Mouse (Mus musculus) gonadal fat pad, adult 2 months (tissue): ENCODE results near the gene 1700016C15Rik. TPM values are rescaled to one million over a fixed set of nuclear protein-coding genes. Genes with fewer than 3 reads are reported as not detected.

Source experiments
- DNase-seq: peaks from one replicate; pipeline ENCODE4 v3.0.0-alpha.2; 2012; ENCODE audit warnings: low read depth
- polyA plus RNA-seq: library from polyadenylated mRNA; depleted of rRNA; stranded (reverse); fragments of >200 nt; gene quantifications from 2 replicates; pipeline ENCODE4 v1.2.3, GENCODE M21; 2012; rRNA removed

The 1700016C15Rik gene
- polyA plus RNA-seq, result 0.26 and 0.60 TPM in 2 replicates

DNA sequence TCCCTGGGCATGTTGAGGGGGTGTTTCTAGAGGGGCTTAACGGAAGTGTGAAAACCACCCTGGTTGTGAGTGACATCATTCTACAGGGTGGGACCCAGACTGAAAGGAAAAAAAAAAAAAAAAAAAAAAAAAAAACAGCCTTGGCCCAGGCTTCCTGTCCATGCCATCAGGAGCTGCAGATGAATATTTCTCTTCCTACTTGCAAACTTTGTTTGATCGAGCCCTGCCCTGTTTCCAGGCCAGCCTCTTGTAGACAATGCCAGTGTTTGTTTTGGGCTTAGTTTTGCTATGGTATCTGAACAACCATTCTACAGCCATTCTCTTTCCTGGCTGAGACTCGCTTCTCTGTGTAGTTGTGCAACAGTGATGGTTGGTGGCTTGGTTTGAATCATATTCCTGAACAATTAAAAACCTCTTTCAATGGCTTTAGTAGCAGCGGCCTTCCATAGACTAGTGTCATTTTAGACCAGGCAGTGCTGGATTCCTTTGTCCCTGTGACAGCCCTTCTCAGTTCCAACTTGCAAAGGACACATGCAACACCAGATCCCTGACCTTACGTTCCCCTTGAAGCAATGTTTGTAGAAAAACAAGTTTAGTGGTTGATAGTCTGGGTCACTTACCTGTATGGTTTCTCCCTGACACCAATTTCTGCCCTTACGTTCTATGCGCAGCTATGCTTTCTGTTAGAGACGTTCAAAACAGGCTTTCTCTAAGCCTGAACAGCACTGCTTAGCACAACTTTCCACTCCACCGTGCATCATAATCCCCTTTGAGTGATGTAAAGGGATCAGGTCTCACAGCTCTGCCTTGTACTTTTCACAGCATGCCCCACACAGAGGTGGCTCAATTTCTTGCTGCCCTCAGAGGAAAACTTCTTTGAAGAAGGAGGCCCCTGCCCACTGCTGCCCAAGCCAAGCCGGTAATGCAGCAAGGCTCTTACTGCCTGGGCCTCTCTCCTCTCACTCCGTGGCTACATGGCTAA lies at the start of gene 1700016C15Rik:
Gene 1700016C15Rik (plus strand): TSS at position 772 of the 982 bp plus-strand sequence.
- DNase-seq, result no peak

DNA sequence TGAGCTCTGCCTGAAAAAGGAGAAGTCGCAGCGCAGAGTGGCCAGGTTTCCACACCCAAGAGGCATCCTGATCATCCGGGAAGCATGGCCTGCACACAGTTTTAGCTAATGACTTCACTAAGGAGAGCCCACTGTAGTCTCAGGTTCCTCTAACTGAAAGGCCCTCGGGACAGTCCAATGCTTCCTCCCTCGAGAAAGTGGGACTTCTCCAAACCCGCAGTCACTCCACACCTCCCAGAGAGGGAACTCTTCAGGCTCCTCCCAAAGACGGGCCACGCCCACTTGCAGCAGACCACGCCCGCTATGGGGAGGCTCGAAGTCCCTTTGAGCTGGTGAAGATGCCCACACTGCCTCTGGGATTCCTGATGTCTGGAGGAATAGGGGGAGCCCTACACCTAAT lies 48.4 kb upstream of the 1700016C15Rik start:
- no peak for DNase-seq

DNA sequence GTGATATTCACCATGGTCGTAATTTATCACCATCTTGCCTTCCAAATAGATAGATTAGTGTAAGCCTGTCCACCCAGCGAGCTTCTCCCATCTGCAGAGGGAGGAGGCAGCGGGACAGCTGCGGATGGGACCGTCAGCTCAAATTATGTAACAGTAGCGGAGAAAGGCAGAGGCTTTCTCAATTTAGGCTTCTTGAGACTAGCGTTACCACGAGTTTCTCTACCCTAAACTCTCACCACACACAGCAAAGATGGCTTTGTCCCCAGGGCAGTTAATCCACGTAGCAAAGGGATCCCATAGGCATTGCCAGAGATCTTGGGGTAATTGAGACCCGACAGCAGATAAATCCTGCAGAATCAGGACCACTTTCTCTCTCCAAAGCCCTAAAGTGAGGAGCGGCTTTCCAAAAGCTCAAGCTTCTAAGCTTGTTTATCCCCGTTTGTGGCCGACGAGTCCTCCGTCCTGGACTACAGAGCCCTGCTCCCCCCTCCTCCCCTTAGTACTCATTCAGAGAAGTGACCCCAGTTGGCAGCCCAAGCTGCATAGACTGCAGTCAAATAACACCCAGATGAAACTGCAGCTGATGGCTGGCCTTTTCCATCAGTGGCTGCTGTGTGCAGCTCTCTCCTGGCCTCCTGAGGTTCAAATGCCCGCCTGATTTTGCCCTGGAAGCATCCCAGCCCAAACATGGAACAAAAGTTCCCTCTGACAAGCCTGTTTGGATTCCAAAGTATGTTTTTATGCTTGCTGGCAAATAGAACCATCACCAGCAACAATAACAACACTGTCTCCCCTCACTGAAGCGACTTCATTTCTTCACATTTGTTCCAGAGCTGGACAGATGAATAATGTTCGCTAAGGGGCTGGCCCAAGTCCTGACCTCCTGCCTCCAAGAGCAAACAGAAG lies 45.4 kb upstream of the 1700016C15Rik start:
- no peak for DNase-seq

DNA sequence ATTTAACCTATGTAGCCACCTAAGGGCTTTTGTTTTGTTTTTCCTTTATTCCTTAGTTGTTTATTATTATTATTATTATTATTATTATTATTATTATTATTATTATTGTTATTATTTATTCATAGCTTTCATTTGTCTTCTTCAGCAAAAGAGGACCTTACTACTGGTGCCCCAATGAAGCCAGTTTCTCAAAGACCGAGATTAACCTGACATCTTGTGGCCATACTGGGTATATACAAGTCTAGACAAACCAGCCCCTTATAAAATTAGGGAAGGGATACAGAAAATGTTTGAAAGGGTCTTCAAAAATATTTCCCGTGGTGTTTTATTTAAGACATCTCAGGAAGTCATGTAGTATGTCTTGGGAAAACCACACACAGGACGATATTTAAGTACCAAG lies 44.7 kb upstream of the 1700016C15Rik start:
- DNase-seq, result no peak

DNA sequence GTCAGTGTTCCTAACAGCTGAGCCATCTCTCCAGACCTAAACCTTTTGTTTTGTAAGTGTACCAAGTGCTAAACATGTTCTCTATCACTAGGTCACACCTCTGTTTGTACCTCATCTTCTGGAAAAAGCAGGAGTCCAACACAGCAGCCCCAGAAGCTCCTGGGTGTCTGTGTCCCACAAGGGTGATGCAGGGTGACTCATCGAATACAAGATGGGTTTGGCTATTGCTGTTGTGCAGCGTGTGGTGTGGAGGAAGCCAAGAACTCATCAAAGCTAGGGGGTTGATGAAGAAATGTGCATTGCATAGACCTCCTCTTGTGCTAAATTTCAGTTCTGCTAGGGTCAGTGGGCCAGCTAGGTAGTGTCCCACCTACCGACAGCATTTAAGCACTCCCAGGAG lies 43.5 kb upstream of the 1700016C15Rik start:
- no peak for DNase-seq

DNA sequence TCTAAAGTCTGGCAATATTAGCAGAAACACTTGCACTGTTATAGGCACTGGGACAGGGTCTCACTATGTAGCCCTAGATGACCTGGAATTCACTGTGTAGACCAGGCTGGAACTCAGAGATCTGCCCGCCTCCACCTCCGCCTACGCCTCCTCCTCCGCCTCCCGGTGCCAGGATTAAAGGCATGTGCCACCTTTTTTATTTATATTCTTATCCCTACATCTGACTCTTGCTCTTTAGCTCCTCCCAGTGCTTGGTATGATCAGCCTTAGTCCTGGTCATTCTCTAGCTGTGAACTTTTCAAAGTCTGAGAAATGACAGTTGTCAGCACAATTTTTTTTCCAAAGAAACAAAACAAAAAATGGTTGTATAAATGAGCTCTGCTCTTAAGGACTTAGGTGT lies 42.6 kb upstream of the 1700016C15Rik start:
- no peak for DNase-seq

DNA sequence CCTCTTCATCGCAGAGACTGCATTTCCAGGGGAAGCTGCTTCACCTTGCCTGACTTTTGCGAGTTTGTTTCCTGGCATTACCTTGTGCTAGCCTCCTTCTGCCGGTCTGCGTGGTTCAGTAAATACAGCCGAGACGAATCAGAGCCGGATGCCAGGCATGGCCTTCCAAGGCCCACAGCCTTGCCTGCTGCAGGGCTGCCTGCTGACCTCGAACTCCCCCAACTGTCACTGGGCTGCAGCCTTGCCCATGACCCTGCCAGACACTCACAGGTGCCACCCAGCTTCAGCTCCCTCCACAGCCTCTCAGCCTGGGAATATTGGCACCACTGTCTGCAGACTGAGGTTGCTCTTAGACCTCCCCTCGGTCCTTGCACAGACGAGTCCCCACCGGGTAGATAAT lies 37.1 kb upstream of the 1700016C15Rik start:
- DNase-seq, result no peak

DNA sequence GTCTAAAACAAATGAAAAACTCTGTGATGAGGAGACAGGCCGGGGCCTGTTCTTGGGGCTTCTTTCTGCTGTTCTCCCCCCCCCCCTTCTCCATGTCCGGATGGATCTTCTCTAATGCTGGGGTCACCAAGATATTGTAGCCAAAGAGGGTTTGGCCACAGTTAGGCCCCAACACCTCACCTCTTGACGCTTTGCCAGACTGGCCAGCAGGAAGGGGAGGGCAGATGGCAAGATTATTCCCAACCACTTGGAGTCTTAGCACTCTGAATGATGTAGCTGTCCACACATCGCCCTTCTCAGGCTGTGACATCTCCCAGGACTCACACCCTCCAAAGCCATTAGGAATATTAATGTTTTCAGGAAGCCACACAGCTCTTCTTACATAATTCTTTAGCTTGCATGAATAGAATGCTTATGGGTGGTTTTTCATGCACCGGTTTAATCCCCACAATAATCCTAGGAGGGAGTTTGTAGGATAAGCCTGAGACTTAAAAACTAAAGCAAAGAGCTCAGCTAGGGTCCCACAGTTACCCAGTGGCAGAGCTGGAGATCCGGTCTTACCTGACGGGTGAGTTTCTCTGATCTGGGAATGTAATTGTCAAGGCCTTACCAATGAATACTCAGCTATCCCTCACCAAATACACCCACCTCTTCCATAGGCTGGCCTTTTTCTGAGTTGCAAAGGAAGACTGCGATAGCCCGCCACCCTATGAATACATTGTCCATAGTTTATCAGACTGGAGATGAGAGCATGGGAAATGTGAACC lies 35.9 kb upstream of the 1700016C15Rik start:
- peak; percentile 19 for DNase-seq

DNA sequence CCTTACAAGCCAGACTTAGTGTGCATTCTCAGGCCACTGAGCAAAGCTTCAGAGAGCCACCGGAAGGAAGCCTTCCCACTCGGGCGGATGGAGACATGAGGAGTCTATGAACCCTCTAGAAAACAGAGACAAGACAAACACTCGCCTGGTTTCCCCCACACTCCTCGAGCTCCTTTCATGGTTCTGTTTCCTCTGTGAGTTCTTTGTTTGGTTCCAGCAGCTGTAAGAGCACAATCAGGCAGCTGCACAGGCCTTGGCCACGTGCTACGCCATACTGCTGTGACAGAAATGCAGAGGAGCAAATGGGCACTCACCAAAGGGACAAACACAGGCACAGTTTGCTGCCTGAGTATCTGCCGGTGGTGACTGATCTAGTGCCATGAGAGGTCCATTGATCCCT lies 29.1 kb upstream of the 1700016C15Rik start:
- no peak for DNase-seq

DNA sequence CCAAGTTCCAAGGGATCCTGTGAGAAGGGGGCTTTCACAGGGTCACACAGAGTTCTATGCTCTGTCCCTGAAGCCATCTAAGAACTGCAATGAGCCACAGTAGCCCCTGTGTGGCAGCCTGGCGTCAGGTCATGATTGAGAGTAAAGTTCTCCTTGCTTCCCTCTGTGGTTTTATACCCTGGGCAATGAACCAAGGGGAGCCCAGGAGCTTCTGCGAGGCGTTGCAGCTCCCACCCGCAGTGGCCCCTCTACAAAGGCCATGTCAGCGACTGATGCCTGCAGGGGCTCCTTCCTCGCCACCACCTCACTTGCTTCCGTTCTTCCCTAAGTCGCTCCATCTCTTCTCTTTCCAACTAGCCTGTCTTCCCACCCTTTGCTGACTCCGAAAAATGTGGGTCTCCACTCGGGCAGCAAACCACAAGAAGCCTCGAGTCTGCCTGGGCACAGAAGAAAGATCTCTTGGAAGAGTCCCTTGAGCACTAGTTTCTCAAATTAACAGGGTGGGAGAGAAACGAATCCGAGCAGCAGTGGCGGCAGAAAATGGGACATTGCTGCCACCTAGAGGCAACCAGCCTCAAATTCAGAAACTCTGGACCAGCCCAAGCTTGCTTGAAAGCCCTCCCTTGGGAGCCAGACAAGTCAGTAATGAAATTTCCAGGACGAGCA lies 27.0 kb upstream of the 1700016C15Rik start:
- DNase-seq, result no peak

DNA sequence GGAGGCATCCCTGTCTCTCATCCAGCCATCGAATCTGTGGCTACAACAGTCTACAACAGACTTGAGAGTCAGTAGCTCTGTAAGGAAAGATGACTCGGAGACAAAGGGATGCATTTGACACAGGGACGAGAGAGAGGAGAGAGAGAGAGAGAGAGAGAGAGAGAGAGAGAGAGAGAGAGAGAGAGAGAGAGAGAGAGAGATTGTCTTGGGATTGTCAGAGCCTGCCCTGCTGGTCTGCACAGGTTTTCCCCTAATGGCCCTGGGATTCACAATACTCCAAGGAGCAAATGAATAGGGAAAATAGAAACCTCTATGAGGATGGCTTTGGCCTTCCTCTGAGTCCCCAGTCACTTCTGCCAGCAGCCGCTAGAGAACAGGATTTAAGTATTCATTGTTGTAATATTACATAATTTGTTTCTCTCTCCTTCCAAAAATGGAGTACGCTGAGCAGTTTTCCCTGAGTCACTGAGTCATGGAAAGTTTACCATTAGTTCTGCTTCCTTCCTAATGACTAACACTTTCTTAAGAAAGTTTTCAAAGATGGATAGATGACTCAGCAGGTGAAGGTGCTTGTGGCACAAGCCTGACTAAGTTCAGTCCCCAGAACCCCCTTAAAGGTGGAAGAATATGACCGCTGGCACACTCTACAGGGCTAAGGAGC lies 26.3 kb upstream of the 1700016C15Rik start:
- DNase-seq, result no peak

DNA sequence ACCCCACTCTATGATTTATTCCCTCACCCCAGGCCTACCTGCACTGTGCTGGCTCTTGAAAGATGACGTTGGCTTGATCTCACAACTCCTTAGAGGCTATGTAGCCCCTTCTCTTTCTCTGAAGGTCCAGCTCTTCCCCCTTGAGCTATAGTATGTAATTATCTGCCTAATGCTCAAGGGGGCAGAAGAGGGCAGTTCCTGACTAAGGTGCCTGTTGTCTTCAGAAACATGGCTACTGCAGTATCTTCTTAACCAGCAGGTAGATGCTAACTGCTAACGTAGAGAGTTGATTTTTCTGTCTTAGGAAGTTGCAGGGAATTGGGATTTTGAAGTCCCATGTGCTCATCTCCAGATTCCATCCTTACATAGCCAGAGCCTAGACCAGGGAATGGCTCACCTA lies 24.4 kb upstream of the 1700016C15Rik start:
- DNase-seq, result no peak

DNA sequence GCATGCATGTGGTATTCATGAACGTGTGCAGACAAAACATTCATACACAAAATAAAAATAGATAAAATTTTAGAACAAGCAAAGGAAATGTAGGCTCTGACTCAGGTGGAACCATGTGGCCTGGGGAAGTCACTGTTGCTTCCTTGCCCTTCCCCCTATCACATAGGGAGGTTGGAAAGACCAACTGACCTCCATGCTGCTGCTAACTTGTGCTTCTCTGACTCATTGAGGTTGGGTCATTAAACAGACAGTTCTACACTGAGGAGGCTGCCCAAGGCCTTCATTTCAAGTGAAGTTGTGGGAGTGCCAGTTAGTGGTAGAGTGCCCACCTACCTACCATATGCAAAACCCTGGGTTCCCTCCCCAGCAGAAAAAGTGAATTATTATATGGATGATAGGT lies 22.0 kb upstream of the 1700016C15Rik start:
- DNase-seq, result no peak

DNA sequence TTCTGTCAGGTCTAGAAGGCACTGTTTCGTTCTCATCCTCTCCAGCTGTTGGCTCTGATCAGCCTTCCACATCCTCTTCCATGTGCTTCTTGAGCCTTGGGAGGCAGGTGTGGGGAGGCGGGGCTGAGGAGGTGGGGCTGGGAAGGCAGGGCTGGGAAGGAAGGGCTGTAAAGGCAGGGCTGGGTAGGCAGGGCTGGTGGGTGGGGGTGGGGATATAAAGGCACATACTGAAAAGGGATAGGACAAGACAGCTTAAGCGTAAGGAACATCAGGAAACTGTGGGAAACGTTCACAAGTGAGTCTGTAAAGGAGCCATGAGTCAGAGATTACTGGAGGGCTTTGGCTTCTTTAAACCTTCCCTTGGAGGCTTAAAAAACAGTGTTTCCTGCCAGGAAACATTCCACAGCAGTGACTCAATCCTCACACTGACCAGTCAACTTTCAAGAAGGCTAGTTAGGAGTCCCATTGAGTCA lies 21.0 kb upstream of the 1700016C15Rik start:
- DNase-seq, result peak; percentile 20

DNA sequence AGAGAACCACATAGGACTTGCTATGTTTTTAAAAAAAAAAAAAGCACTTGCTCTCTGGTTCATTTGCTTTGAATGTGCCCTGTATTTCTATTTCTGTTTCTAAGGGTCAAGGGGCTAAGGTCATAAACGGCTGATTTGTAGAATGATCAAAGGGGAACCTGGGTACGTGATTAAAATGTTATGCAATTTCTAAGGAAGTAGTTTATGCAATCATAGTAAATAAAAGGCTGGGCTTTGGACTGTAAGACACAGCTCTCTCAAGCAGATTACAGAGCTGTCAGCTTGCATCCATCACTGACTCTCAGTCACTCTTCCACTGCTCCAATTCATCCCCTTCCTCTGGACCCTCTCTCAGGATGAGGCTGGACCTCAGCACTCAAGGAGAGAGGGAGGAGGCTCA lies 18.6 kb upstream of the 1700016C15Rik start:
- no peak for DNase-seq

DNA sequence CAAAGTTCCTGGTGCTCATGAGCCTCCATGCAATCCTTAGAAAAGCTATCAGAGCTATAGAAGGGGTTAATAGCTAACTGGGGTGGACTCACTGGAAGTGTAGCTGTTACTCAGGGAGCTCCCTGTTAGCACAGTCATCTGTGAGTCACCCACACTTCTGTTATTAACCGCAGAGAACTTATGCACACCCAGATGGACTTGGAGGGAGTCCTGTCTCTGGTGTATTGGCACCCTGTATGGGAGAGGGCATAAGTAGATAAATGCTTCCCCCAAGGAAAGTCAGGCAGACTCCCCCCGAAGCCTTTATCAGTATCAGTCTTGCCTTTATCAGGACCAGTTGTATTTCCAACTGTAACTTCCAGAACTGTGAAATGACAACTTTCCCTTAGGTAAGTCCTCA lies 18.2 kb upstream of the 1700016C15Rik start:
- DNase-seq, result no peak

DNA sequence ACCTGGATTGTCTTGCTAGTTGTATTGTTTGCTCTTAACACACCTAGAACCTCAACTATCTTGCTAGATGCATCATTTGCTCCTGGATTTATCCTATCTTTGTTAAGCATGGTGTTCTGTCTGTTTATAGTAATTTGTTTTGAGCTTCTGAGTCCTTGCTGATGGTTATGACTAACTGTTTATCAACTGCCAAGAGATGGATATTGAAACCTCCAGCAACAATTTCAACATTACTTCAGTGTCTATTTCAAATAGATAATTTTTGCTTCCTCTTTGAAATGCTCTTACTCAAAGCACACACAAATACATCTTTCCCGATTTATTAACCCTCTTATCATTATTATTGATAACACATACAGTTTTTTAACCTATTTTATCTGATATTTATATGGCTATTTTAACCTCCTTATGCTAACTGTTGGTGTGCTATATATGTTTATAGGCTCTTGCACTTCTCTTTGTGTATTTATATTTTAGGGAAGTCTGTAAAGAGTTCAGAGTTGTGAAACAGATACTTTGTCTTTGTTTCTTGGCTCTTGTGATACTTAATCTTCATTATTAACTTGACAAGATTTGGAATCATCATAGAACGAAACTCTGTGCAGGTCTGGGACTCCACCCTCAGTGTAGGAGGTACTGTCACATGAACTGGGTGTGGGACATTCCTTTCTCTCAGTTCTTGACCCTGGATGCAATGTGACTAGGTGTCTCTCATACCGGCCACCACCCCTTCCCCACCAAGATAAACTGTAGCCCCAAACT lies 15.8 kb upstream of the 1700016C15Rik start:
- DNase-seq, result no peak

DNA sequence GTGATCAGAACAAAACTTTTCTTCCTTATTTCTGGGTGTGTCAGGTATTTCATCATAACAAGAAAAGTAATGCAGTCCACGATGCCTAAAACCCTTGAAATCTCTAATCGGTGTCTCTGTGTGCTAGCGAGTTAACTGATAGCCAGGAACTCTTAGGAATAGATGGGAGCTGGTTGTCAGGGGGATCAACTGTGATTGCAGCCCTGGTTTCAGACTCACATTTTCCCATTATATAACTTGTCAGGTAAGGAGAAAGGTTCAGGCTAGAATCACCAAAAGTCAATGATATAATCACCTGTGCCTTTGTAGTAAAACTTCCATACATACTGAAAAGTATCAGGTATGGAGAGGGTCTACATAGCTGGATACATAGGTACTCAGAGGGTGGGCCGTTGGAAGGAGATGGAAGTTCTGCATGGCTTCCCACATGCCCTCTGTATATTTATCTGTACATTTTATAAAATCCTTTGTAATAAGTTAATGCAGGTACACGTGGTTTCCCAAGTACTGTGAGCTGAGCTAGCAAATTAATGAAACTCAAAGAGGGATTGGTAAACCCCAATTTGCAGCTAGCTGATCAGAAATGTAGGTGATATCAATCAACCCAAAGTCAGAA lies 15.1 kb upstream of the 1700016C15Rik start:
- DNase-seq, result no peak

DNA sequence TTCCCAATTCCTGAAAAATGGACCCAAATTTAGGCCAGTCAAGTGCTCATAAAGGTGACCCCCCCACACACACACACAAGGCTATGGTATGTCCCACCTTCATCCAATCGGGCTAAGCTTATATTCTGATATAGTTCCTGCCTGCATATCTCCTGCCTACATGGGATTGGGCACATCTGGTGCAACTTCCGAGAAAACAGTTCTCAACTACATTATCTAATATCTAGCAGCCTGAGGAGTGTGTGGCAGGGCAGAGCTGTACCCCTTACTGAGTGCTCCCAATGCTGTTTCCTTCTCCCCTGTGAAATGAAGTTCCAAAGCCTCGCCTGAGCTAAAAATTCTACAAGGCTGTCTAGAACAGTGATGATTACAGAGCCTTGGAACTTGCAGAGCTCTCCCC lies 13.2 kb upstream of the 1700016C15Rik start:
- DNase-seq, result no peak
